Mouse (Mus musculus) CH12.LX (cell line): ENCODE measurements around the gene Ccser1. TPM values are rescaled to one million over a fixed set of nuclear protein-coding genes. Genes with fewer than 3 reads are reported as not detected.

Experiments used
- DNase-seq: peaks from one replicate; pipeline ENCODE4 v3.0.0-alpha.2; 2013; ENCODE audit errors: extremely low read depth
- H3K27ac ChIP-seq: 2 replicates; pipeline ENCODE4 v1.5.1; 2012; ENCODE audit warnings: low read depth, mild to moderate bottlenecking, control low read depth, moderate library complexity; ENCODE audit not compliant: insufficient read depth
- H3K27me3 ChIP-seq: replicated peaks from 2 replicates; pipeline ENCODE3; 2012; ENCODE audit warnings: inconsistent platforms
- H3K36me3 ChIP-seq, 2 experiments: replicated peaks in 1 of 2; 2 replicates each; pipeline versions ENCODE3 to v1.6.1; 2012; ENCODE audit warnings: inconsistent platforms in 1 of 2, low read length in 1 of 2, mild to moderate bottlenecking in 1 of 2, mixed read lengths in 1 of 2, moderate library complexity in 1 of 2; ENCODE audit not compliant: control insufficient read depth in 1 of 2, insufficient read depth in 1 of 2
- H3K4me1 ChIP-seq, 2 experiments: 2 replicates each; pipeline ENCODE4 v1.6.1; 2012; ENCODE audit warnings: inconsistent platforms in 1 of 2, moderate library complexity in 1 of 2; ENCODE audit not compliant: insufficient read depth in 2 of 2, control insufficient read depth in 1 of 2
- H3K4me2 ChIP-seq: 2 replicates; pipeline ENCODE4 v1.6.1; 2012; ENCODE audit warnings: low read depth, mild to moderate bottlenecking, control low read depth; ENCODE audit not compliant: poor library complexity, insufficient read depth, severe bottlenecking
- H3K4me3 ChIP-seq, 3 experiments: fragments of 150-350 bp in 1 of 3; sonication (generic) in 1 of 3; replicated peaks in 1 of 3; 2 replicates each; pipeline versions ENCODE3 to v1.5.1; 2011 to 2012; ENCODE audit warnings: low read depth in 2 of 3, low read length in 2 of 3, mild to moderate bottlenecking in 2 of 3, moderate library complexity in 2 of 3, control low read depth in 1 of 3, improper control_type of control experiment in 1 of 3, inconsistent platforms in 1 of 3, mixed read lengths in 1 of 3; ENCODE audit not compliant: poor library complexity in 1 of 3
- H3K79me2 ChIP-seq: replicated peaks from 2 replicates; pipeline ENCODE4 v1.6.1; 2012; ENCODE audit warnings: mild to moderate bottlenecking, moderate library complexity; ENCODE audit not compliant: control insufficient read depth, poor library complexity, insufficient read depth, severe bottlenecking; ENCODE audit errors: extremely low read depth
- H3K9ac ChIP-seq: 2 replicates; pipeline ENCODE4 v1.6.1; 2012; ENCODE audit warnings: low read depth, mild to moderate bottlenecking, control low read depth, moderate library complexity; ENCODE audit not compliant: insufficient read depth
- H3K9me3 ChIP-seq: replicated peaks from 2 replicates; pipeline ENCODE3; 2012; ENCODE audit warnings: low read length, inconsistent platforms, mixed read lengths
- BHLHE40 ChIP-seq: IDR thresholded peaks from 2 replicates; pipeline ENCODE4 v1.6.1; 2011; ENCODE audit warnings: mild to moderate bottlenecking, low read depth, low read length, improper control_type of control experiment
- CHD1 ChIP-seq: IDR thresholded peaks from 2 replicates; pipeline ENCODE4 v1.6.1; 2012; ENCODE audit warnings: low read depth, low read length, improper control_type of control experiment, inconsistent platforms
- CHD2 ChIP-seq: IDR thresholded peaks from 2 replicates; pipeline ENCODE4 v1.6.1; 2011; ENCODE audit warnings: low read length, improper control_type of control experiment
- E2F4 ChIP-seq: IDR thresholded peaks from 2 replicates; pipeline ENCODE4 v1.6.1; 2011; ENCODE audit warnings: low read depth, low read length, improper control_type of control experiment; ENCODE audit not compliant: insufficient replicate concordance
- ELF1 ChIP-seq: IDR thresholded peaks from 2 replicates; pipeline ENCODE4 v1.6.1; 2014; ENCODE audit warnings: low read depth, mild to moderate bottlenecking, inconsistent platforms, low read length, improper control_type of control experiment
- KAT2A ChIP-seq: IDR thresholded peaks from 2 replicates; pipeline ENCODE4 v1.6.1; 2012; ENCODE audit warnings: low read length, improper control_type of control experiment, inconsistent platforms; ENCODE audit not compliant: insufficient replicate concordance
- MAX ChIP-seq: IDR thresholded peaks from 2 replicates; pipeline ENCODE4 v1.6.1; 2011; ENCODE audit warnings: low read length, improper control_type of control experiment
- MAZ ChIP-seq: IDR thresholded peaks from 2 replicates; pipeline ENCODE4 v1.6.1; 2012; ENCODE audit warnings: low read depth, mild to moderate bottlenecking, inconsistent platforms, low read length, improper control_type of control experiment, moderate library complexity
- MEF2A ChIP-seq: IDR thresholded peaks from 2 replicates; pipeline ENCODE4 v1.6.1; 2014; ENCODE audit warnings: low read depth, mild to moderate bottlenecking, inconsistent platforms, low read length, improper control_type of control experiment, borderline replicate concordance
- MXI1 ChIP-seq: IDR thresholded peaks from 2 replicates; pipeline ENCODE4 v1.6.1; 2011; ENCODE audit warnings: mild to moderate bottlenecking, low read depth, low read length, improper control_type of control experiment
- MYC ChIP-seq: IDR thresholded peaks from 2 replicates; pipeline ENCODE4 v1.6.1; 2011; ENCODE audit warnings: low read depth, mild to moderate bottlenecking, improper control_type of control experiment, low read length
- PAX5 ChIP-seq: IDR thresholded peaks from 2 replicates; pipeline ENCODE4 v1.6.1; 2012; ENCODE audit warnings: low read length, inconsistent platforms, mixed read lengths
- TBP ChIP-seq: conservative IDR thresholded peaks from 2 replicates; pipeline ENCODE4 v1.6.1; 2011; ENCODE audit warnings: low read depth, low read length, improper control_type of control experiment
- USF1 ChIP-seq: IDR thresholded peaks from 2 replicates; pipeline ENCODE4 v1.6.1; 2014; ENCODE audit warnings: low read depth, mild to moderate bottlenecking, inconsistent platforms, low read length, improper control_type of control experiment
- dilution Hi-C: fragments of 300-500 bp; cut with MboI; formaldehyde crosslinking; loops from 2 replicates; pipeline ENCODE4 v1.14.3; 2020; ENCODE audit warnings: low sequenced_read_pairs; ENCODE audit not compliant: extremely low pct_unique_long_range_greater_than_20kb, extremely low pct_ligation_motif_present
- in situ Hi-C: fragments of 300-500 bp; cut with MboI; formaldehyde crosslinking; loops from 3 replicates; pipeline ENCODE4 v1.14.3; 2019; ENCODE audit warnings: low sequenced_read_pairs, low pct_ligation_motif_present, low pct_unique_long_range_greater_than_20kb, mixed read lengths
- polyA plus RNA-seq: library from polyadenylated mRNA; unstranded; fragments of >175 nt; gene quantifications from 2 replicates; pipeline ENCODE4 v1.2.1, GENCODE M21; 2012; ENCODE audit warnings: low read depth; ENCODE audit not compliant: insufficient read length
- total RNA-seq, 2 experiments: library from RNA; depleted of rRNA; stranded (reverse); fragments of 300-350 nt in 1 of 2; fragments of >200 nt in 1 of 2; gene quantifications; 2 replicates each; pipeline ENCODE4 v1.2.3; 2012 to 2014

The Ccser1 gene
- total and polyA plus RNA-seq, 3 experiments, result not detected

GRCm38 (mm10) chr6:62301576-62302312 lies 1121.6 kb downstream of the Ccser1 start:
- Histone ChIP-seq H3K4me3 (no peak overlapping the region), H3K36me3 (no peaks in the 10 kb centered on the region), H3K27ac (no peak overlapping the region), H3K27me3 (no peaks in the 10 kb centered on the region), H3K4me2 (no peak overlapping the region), H3K79me2 (no peaks in the 10 kb centered on the region), H3K4me1 (no peaks in the 10 kb centered on the region), H3K9ac (no peak overlapping the region), H3K9me3 (peaks cover 29% of the 10 kb centered on the region)
- DNase-seq, result no peak
- dilution Hi-C loops, result no loop called here
- in situ Hi-C loops, result no loop called here
- no peak for TF ChIP-seq USF1
- TF ChIP-seq MXI1, result no peak
- TF ChIP-seq, all 38 proteins: peak for 0

- no peaks in the 10 kb centered on the region for H3K4me1 ChIP-seq
- no peaks in the 10 kb centered on the region for H3K79me2 ChIP-seq
- no peak overlapping the region for H3K4me2 ChIP-seq
- H3K9ac ChIP-seq, result no peak overlapping the region
- H3K9me3 ChIP-seq, result peaks cover 15% of the 10 kb centered on the region
- no peaks in the 10 kb centered on the region for H3K27me3 ChIP-seq
- no peak for TF ChIP-seq MAZ
- no peak for TF ChIP-seq CHD2
- TF ChIP-seq CHD1, result no peak
- TF ChIP-seq MYC, result no peak
- no peak for TF ChIP-seq MAX
- TF ChIP-seq E2F4, result no peak
- no peak for TF ChIP-seq TBP
- no peak for TF ChIP-seq BHLHE40
- TF ChIP-seq MXI1, result no peak
- TF ChIP-seq PAX5, result no peak
- no peak for TF ChIP-seq ELF1
- TF ChIP-seq MEF2A, result no peak
- TF ChIP-seq KAT2A, result no peak
- H3K27ac ChIP-seq, result no peak overlapping the region
- H3K4me3 ChIP-seq, result no peak overlapping the region
- in situ Hi-C loops, result no loop called here
- H3K36me3 ChIP-seq, result no peaks in the 10 kb centered on the region
- dilution Hi-C loops, result no loop called here
- no peak for DNase-seq
These were observed 1138.5 kb downstream of the Ccser1 start for GRCm38 (mm10) chr6:62318627-62319026.
